In genomic region chr7:66688721-66689120, GRCm38 (mm10) we compare ENCODE assay signal across 8 mouse cellular contexts. TPM values are rescaled to one million over a fixed set of nuclear protein-coding genes. Genes with fewer than 3 reads are reported as not detected.
DNase-seq lines count a peak whose midpoint lies in the region; ATAC-seq and TF ChIP-seq lines count a peak whose summit lies in the region.

No protein-coding gene starts in this region.

- H3K27me3 ChIP-seq in heart, embryonic 14.5 days (ENCODE audit: control insufficient read depth, insufficient read depth, low read length): no peaks in the 10 kb centered on the region
- no peaks in the 10 kb centered on the region for H3K27me3 ChIP-seq in liver, embryonic 15.5 days

- 4% methylated on average over 5 of the region's 5 CpGs for WGBS in bone marrow, adult 2 months
- 0% methylated on average over 5 of the region's 5 CpGs for WGBS in heart, embryonic 14.5 days
- WGBS in liver, embryonic 15.5 days (ENCODE audit: insufficient replicate concordance): 3% methylated on average over 5 of the region's 5 CpGs

- H3K9me3 ChIP-seq in heart, embryonic 14.5 days (ENCODE audit: control insufficient read depth, low read length): no peaks in the 10 kb centered on the region
- no peaks in the 10 kb centered on the region for H3K9me3 ChIP-seq in liver, embryonic 15.5 days (replicated peaks)

- no peak for TF ChIP-seq CTCF in bone marrow, adult 2 months (IDR thresholded peaks at IDR 0.05; ENCODE audit: control insufficient read depth, insufficient read depth, low read length)

- H3K36me3 ChIP-seq in heart, embryonic 14.5 days (ENCODE audit: control insufficient read depth, insufficient read depth, low read length): peaks cover 18% of the 10 kb centered on the region
- no peaks in the 10 kb centered on the region; the same call in 1 of the 2 replicates for H3K36me3 ChIP-seq in liver, embryonic 15.5 days (replicated peaks)

- no peak overlapping the region; the same call in 1 of the 2 replicates for H3K27ac ChIP-seq in bone marrow, adult 2 months (ENCODE audit: control insufficient read depth, insufficient read depth, low read depth, low read length, poor library complexity)
- H3K27ac ChIP-seq in heart, embryonic 14.5 days (replicated peaks in 1 of 2; ENCODE audit: control insufficient read depth in 1 of 2, insufficient read depth in 1 of 2, low read depth in 2 of 2, low read length in 2 of 2): peak overlapping the region in 1 of 2 experiments; percentile 49; a peak in 2 of 4 replicates
- peak overlapping the region; percentile 41; the same call in 1 of the 2 replicates for H3K27ac ChIP-seq in liver, embryonic 15.5 days (replicated peaks)

- peak overlapping the region; percentile 87 for H3K4me2 ChIP-seq in heart, embryonic 14.5 days (ENCODE audit: low read length)
- peak overlapping the region; percentile 93 for H3K4me2 ChIP-seq in liver, embryonic 15.5 days

- no peak for ATAC-seq in heart, embryonic 14.5 days (ENCODE audit: insufficient number of reproducible peaks, insufficient read depth, low FRiP score, low read depth)
- ATAC-seq in liver, embryonic 15.5 days (ENCODE audit: insufficient read depth): no peak

- TF ChIP-seq POLR2A in bone marrow, adult 2 months (IDR thresholded peaks at IDR 0.05; ENCODE audit: borderline replicate concordance, control insufficient read depth, low read depth, low read length): no peak

- no peaks in the 10 kb centered on the region; the same call in 1 of the 2 replicates for H3K4me1 ChIP-seq in bone marrow, adult 2 months (ENCODE audit: control insufficient read depth, insufficient read depth, low read length)
- H3K4me1 ChIP-seq in heart, embryonic 14.5 days (ENCODE audit: control insufficient read depth in 2 of 2, insufficient read depth in 2 of 2, low read length in 2 of 2): peaks cover 4 to 12% of the 10 kb centered on the region in 2 experiments; a peak in 3 of 4 replicates
- peaks cover 27% of the 10 kb centered on the region for H3K4me1 ChIP-seq in liver, embryonic 15.5 days (replicated peaks)

- H3K4me3 ChIP-seq in bone marrow, adult 2 months (replicated peaks; ENCODE audit: control insufficient read depth, low read depth, low read length): peak overlapping the region; percentile 69
- H3K4me3 ChIP-seq in heart, embryonic 14.5 days (ENCODE audit: control insufficient read depth in 1 of 2, insufficient read depth in 1 of 2, low read depth in 1 of 2, low read length in 2 of 2): peak overlapping the region; percentile 68 to 69
- H3K4me3 ChIP-seq in liver, embryonic 15.5 days (replicated peaks): peak overlapping the region; percentile 71

- H3K9ac ChIP-seq in heart, embryonic 14.5 days (ENCODE audit: low read length): peak overlapping the region; percentile 82
- H3K9ac ChIP-seq in liver, embryonic 15.5 days: peak overlapping the region; percentile 63

- peak; percentile 8 for DNase-seq in layer of hippocampus, adult 11-12 months (ENCODE audit: low spot score)
- no peak for DNase-seq in layer of hippocampus, postnatal 25 days (ENCODE audit: extremely low spot score in 1 of 2, low spot score in 1 of 2)
- no peak for DNase-seq in right cerebral cortex, postnatal 25 days
- no peak for DNase-seq in adipocyte (ENCODE audit: low spot score)
- DNase-seq in gastrocnemius, postnatal 10 days: no peak

RNA-seq across cellular contexts. Expression of gene Asb7, which starts 0.7 kb away (rescaled TPM):
- total RNA-seq in layer of hippocampus, postnatal 25 days (2021): 10 to 100 TPM; 17.0 to 17.5 TPM
- 7.6 and 9.9 TPM in 2 replicates for polyA plus RNA-seq in bone marrow, adult 2 months (2011; ENCODE audit: insufficient read depth, insufficient read length, low replicate concordance, missing spikeins)
- polyA plus RNA-seq in heart, embryonic 14.5 days (2014; fragmentation: Nextera tagmentation; extraction: Ambion mirVana): 10.6 and 11.6 TPM in 2 replicates
- 3.9 and 4.1 TPM in 2 replicates for polyA plus RNA-seq in liver, embryonic 15.5 days (2015; fragmentation: Nextera tagmentation; extraction: Ambion mirVana)
- total RNA-seq in gastrocnemius, postnatal 10 days (2021): 1 to 10 TPM; 9.4 to 9.9 TPM

RNA-seq across cellular contexts. Expression of gene Lins1, which starts 1.0 kb away (rescaled TPM):
- total RNA-seq in layer of hippocampus, postnatal 25 days (2021): 10 to 100 TPM in 1 of 2 experiments, 1 to 10 TPM in 1; 9.1 to 10.2 TPM
- 3.9 and 6.0 TPM in 2 replicates for polyA plus RNA-seq in bone marrow, adult 2 months (2011; ENCODE audit: insufficient read depth, insufficient read length, low replicate concordance, missing spikeins)
- polyA plus RNA-seq in heart, embryonic 14.5 days (2014; fragmentation: Nextera tagmentation; extraction: Ambion mirVana): 10.7 and 11.6 TPM in 2 replicates
- polyA plus RNA-seq in liver, embryonic 15.5 days (2015; fragmentation: Nextera tagmentation; extraction: Ambion mirVana): 3.2 and 3.7 TPM in 2 replicates
- total RNA-seq in gastrocnemius, postnatal 10 days (2021): 1 to 10 TPM; 2.9 to 5.0 TPM

RNA-seq across cellular contexts. Expression of gene Cers3, which starts 54.6 kb away (rescaled TPM):
- under 1 TPM; 0.30 to 0.49 TPM for total RNA-seq in layer of hippocampus, postnatal 25 days (2021)
- 0.97 TPM in 1 of 2 replicates, not detected in the other for polyA plus RNA-seq in bone marrow, adult 2 months (2011; ENCODE audit: insufficient read depth, insufficient read length, low replicate concordance, missing spikeins)
- polyA plus RNA-seq in heart, embryonic 14.5 days (2014; fragmentation: Nextera tagmentation; extraction: Ambion mirVana): 0.12 and 0.36 TPM in 2 replicates
- 0.05 and 0.09 TPM in 2 replicates for polyA plus RNA-seq in liver, embryonic 15.5 days (2015; fragmentation: Nextera tagmentation; extraction: Ambion mirVana)
- not detected for total RNA-seq in gastrocnemius, postnatal 10 days (2021)
